Mouse (Mus musculus) C2C12 (cell line): ENCODE data around the gene Zfp771. TPM values are rescaled to one million over a fixed set of nuclear protein-coding genes. Genes with fewer than 3 reads are reported as not detected.

Source experiments
- H3K27me3 ChIP-seq: one replicate; pipeline ENCODE4 v1.6.1; 2011; ENCODE audit not compliant: control insufficient read depth, insufficient read depth, insufficient read length
- H3K36me3 ChIP-seq: one replicate; pipeline ENCODE4 v1.6.1; 2011; ENCODE audit not compliant: control insufficient read depth, insufficient read depth
- H3K4me3 ChIP-seq: one replicate; pipeline ENCODE4 v1.5.1; 2011; ENCODE audit warnings: mild to moderate bottlenecking, control low read depth; ENCODE audit not compliant: poor library complexity, insufficient read depth, severe bottlenecking
- H3K79me2 ChIP-seq: one replicate; pipeline ENCODE4 v1.6.1; 2011; ENCODE audit not compliant: control insufficient read depth, insufficient read depth
- H3K79me3 ChIP-seq: one replicate; pipeline ENCODE4 v1.6.1; 2011; ENCODE audit warnings: low read depth, control low read depth
- H3ac ChIP-seq: one replicate; pipeline ENCODE3; 2011; ENCODE audit warnings: low read depth; ENCODE audit not compliant: control insufficient read depth, insufficient read length
- CEBPB ChIP-seq: IDR thresholded peaks from one replicate; pipeline ENCODE4 v1.6.1; 2011; ENCODE audit warnings: low read depth, mild to moderate bottlenecking, control low read depth, moderate library complexity
- CTCF ChIP-seq: IDR thresholded peaks from one replicate; pipeline ENCODE4 v1.5.1; 2011; ENCODE audit not compliant: control insufficient read depth, insufficient read depth, insufficient read length
- FOSL1 ChIP-seq: IDR thresholded peaks from one replicate; pipeline ENCODE4 v1.8.0; 2011; ENCODE audit warnings: mild to moderate bottlenecking, low read length; ENCODE audit not compliant: poor library complexity, insufficient read depth, severe bottlenecking
- MAX ChIP-seq: IDR thresholded peaks from one replicate; pipeline ENCODE4 v1.6.1; 2011; ENCODE audit warnings: mild to moderate bottlenecking, control low read depth
- MYOD1 ChIP-seq: IDR thresholded peaks from one replicate; pipeline ENCODE4 v1.6.1; 2011; ENCODE audit warnings: low read depth; ENCODE audit not compliant: control insufficient read depth, insufficient read length
- MYOG ChIP-seq: IDR thresholded peaks from one replicate; pipeline ENCODE4 v1.6.1; 2011; ENCODE audit not compliant: control insufficient read depth, insufficient read length; ENCODE audit errors: extremely low read depth
- USF1 ChIP-seq: IDR thresholded peaks from one replicate; pipeline ENCODE4 v1.6.1; 2011; ENCODE audit warnings: low read depth, mild to moderate bottlenecking, control low read depth, moderate library complexity
- polyA plus RNA-seq: library from polyadenylated mRNA; unstranded; fragments of >200 nt; fragmentation: generic; extraction: Trizol; gene quantifications from one replicate; pipeline ENCODE4 v1.2.1, GENCODE M21; 2012; ENCODE audit warnings: missing spikeins

Zfp771 gene
- polyA plus RNA-seq, 1 experiment = 38.0 TPM

DNA sequence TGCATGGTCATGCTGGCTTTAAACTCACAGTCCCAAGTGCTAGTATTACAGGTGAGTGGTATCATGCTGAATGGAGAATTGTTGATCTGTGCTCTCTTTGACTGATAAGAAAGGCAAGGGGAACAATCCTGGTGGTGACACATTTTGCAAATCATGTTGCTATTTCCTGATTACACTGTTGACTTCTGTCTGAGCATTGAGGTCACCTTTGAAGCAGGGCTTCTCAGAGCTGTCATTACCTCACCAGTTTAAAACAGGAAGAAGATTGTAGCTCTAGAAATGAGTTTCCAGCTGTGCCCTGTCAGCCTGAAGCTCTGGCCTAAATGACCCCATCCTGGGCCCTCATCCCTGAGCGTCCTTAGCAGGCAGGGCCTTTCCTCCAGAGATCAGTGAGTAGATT, 43.9 kb downstream of the Zfp771 start:
- TF ChIP-seq CTCF (no peak), MYOD1 (no peak), MYOG (no peak), CEBPB (no peak), MAX (no peak), FOSL1 (no peak), USF1 (no peak)
- Histone ChIP-seq H3K36me3 (no peaks in the 10 kb centered on the region), H3K79me3 (no peaks in the 10 kb centered on the region), H3K79me2 (no peaks in the 10 kb centered on the region), H3ac (no peak overlapping the region), H3K4me3 (no peak overlapping the region), H3K27me3 (peaks cover 33% of the 10 kb centered on the region)

- H3K27me3 ChIP-seq = peaks cover 27% of the 10 kb centered on the region
- no peaks in the 10 kb centered on the region for H3K79me3 ChIP-seq
- TF ChIP-seq CTCF (no peak), USF1 (no peak)
- H3K79me2 ChIP-seq = no peaks in the 10 kb centered on the region
- no peaks in the 10 kb centered on the region for H3K36me3 ChIP-seq
- no peak overlapping the region for H3K4me3 ChIP-seq
- no peak overlapping the region for H3ac ChIP-seq
Observed at GRCm38 (mm10) chr7:127289306-127289705, 45.2 kb downstream of the Zfp771 start.

GRCm38 (mm10) chr7:127290142-127290541, 46.1 kb downstream of the Zfp771 start:
- H3K36me3 ChIP-seq = no peaks in the 10 kb centered on the region
- H3K4me3 ChIP-seq = no peak overlapping the region
- peaks cover 24% of the 10 kb centered on the region for H3K27me3 ChIP-seq
- H3K79me2 ChIP-seq = no peaks in the 10 kb centered on the region
- TF ChIP-seq MYOG (no peak), CEBPB (no peak), MAX (no peak), MYOD1 (no peak), USF1 (no peak), CTCF (no peak), FOSL1 (no peak)
- no peak overlapping the region for H3ac ChIP-seq
- H3K79me3 ChIP-seq = no peaks in the 10 kb centered on the region

DNA sequence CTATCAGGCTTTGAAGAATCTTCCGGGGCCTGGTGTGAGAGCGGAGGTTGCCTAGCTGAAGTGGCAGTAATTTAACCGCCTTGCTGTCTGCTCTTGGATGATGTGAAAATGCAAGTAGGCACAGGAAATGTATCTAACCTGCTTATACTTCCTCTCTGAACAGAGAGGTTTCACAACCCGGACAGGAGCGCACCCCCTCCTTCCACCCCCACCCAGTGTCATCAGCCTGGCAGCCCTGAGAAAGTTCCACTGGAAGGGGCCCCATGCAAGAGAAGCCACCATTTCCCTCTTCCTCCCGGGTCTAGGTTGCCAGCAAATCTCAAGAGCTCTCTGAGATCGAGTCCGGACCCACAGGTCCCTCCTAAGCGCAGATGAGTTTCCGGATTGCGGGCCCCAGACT, 52.0 kb downstream of the Zfp771 start, which contains the start of gene Itgal:
Gene Itgal, plus strand, starts transcription at position 163 of the 400 bp plus-strand sequence.
- no peak for TF ChIP-seq USF1
- no peak for TF ChIP-seq FOSL1
- no peak for TF ChIP-seq MAX
- TF ChIP-seq CTCF = no peak
- TF ChIP-seq CEBPB = no peak
- no peak for TF ChIP-seq MYOD1
- TF ChIP-seq MYOG = no peak
- Histone ChIP-seq H3ac (no peak within 1 kb of the TSS), H3K79me2 (no peaks in the 10 kb centered on the region), H3K36me3 (no peaks in the 10 kb centered on the region), H3K79me3 (no peaks in the 10 kb centered on the region), H3K27me3 (peaks cover 37% of the 10 kb centered on the region), H3K4me3 (no peak within 1 kb of the TSS)

DNA sequence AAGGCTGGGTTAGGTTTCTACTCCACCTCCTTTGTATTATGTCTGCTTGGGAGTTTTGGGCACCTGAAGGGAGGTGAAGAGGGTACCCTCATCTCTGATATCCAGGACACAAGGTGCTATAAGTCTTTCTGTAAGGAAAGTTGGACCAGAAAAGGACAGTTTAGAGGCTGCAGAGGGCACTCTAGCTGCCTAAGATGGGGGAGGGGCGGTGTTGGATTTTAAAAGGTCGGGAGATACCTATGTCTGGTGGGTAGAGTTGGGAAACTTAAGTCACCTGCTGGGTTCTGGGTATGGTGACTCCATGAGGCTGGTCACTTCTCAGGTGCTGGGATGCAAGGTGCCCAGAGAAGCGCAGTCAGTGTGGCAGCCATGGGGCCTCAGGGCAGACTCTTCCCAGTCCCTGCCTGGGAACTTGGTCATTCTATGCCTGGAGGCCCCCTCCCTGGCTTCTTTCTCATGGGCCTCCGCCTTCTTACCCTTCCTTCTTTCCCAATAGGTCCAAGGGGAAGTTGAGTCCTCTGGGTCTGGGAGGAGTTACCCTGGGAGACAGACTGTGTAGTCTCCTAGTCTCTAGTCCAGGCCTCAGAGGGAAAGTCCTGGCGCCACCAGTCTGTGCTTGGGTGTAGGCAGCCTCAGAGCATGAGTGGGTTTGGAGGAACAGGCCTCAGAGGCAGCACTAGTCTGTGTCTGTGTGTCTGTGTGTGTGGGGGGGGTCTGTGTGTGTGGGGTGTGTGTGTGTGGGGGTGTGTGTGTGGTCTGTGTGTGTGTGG, 52.9 kb downstream of the Zfp771 start:
- TF ChIP-seq MYOG = no peak
- TF ChIP-seq MAX = no peak
- TF ChIP-seq CEBPB = no peak
- no peak for TF ChIP-seq MYOD1
- TF ChIP-seq USF1 = no peak
- TF ChIP-seq FOSL1 = no peak
- TF ChIP-seq CTCF = no peak
- Histone ChIP-seq H3ac (no peak overlapping the region), H3K4me3 (no peak overlapping the region), H3K36me3 (no peaks in the 10 kb centered on the region), H3K79me3 (no peaks in the 10 kb centered on the region), H3K79me2 (no peaks in the 10 kb centered on the region), H3K27me3 (peaks cover 40% of the 10 kb centered on the region)
